Mouse (Mus musculus): Measurements from ENCODE around the gene Knstrn. TPM values are rescaled to one million over a fixed set of nuclear protein-coding genes. Genes with fewer than 3 reads are reported as not detected.

Knstrn gene
- total and polyA plus RNA-seq, 2 experiments from 2014 or later = 19.8 to 39.9 TPM

DNA sequence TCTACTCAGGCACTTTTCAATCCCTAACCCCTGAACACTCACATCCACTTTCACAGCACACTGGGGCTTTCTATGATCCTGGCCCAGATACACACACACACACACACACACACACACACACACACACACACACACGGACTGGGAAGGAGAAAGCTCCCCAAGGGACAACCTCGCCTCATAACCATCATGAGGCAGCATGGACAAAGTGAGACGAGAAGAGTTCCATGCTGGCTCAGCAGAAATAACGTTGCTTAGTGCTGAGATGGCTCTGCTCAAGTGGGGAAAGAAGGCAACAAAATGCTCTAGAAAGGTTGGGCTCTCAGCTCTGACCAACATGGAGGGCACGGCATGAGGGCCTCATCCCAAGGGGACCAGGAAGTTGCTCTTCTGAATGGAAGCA, 27.4 kb downstream of the Knstrn start:
- ATAC-seq (ENCODE audit: insufficient read depth, low read depth) = no peak
- H3K4me2 ChIP-seq (ENCODE audit: low read depth, low read length) = no peak overlapping the region
- H3K4me1 ChIP-seq (ENCODE audit: control insufficient read depth, insufficient read depth) = peaks cover 5% of the 10 kb centered on the region; the same call in 1 of the 2 replicates
- TF ChIP-seq CTCF (IDR thresholded peaks at IDR 0.05; ENCODE audit: low read depth) (no peak), EP300 (IDR thresholded peaks at IDR 0.05; ENCODE audit: low read depth) (no peak)
- H3K27ac ChIP-seq (ENCODE audit: low read depth) = no peak overlapping the region
- WGBS = 60% methylated on average over 5 of the region's 5 CpGs
- H3K27me3 ChIP-seq (ENCODE audit: control insufficient read depth, insufficient read depth, low read length) = no peaks in the 10 kb centered on the region
- no peak overlapping the region for H3K9ac ChIP-seq (replicated peaks; ENCODE audit: low read depth, low read length)
- no peak overlapping the region for H3K4me3 ChIP-seq (ENCODE audit: low read depth, low read length)
- no peak for DNase-seq (ENCODE audit: low spot score)
- H3K9me3 ChIP-seq (replicated peaks; ENCODE audit: control insufficient read depth, low read length) = no peaks in the 10 kb centered on the region
- H3K36me3 ChIP-seq (replicated peaks; ENCODE audit: control insufficient read depth, insufficient read depth, low read length) = no peaks in the 10 kb centered on the region

- WGBS = 80% methylated on average over 4 of the region's 4 CpGs
- DNase-seq (ENCODE audit: low spot score) = no peak
- TF ChIP-seq EP300 (IDR thresholded peaks at IDR 0.05; ENCODE audit: low read depth) (no peak), CTCF (IDR thresholded peaks at IDR 0.05; ENCODE audit: low read depth) (no peak)
Observed at GRCm38 (mm10) chr2:118841774-118842173, 28.0 kb downstream of the Knstrn start.

DNA sequence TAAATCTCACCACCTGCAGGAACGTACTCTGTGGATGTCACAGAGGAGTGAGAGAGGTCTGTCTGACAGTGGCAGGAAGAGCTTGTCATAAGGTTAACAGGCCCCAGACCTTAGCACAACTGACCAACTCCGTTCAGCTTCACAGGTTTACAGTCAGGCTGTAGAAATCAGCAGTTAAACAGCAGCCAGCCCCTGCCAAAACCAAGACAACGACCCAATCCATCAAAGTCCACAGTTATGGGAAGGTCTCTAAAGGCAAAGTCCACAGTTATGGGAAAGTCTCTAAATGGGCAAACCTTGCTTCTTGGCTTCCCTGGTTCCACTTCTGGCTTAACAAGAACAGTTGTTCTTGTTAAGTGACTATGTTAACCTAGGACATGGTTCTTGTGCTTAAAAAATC, 30.6 kb downstream of the Knstrn start:
- peaks cover 5% of the 10 kb centered on the region; the same call in 1 of the 2 replicates for H3K4me1 ChIP-seq (ENCODE audit: control insufficient read depth, insufficient read depth)
- no peak overlapping the region for H3K4me2 ChIP-seq (ENCODE audit: low read depth, low read length)
- no peak for DNase-seq (ENCODE audit: low spot score)
- H3K9me3 ChIP-seq (replicated peaks; ENCODE audit: control insufficient read depth, low read length) = no peaks in the 10 kb centered on the region
- no peak overlapping the region for H3K9ac ChIP-seq (replicated peaks; ENCODE audit: low read depth, low read length)
- H3K27me3 ChIP-seq (ENCODE audit: control insufficient read depth, insufficient read depth, low read length) = no peaks in the 10 kb centered on the region
- TF ChIP-seq CTCF (IDR thresholded peaks at IDR 0.05; ENCODE audit: low read depth) (no peak), EP300 (IDR thresholded peaks at IDR 0.05; ENCODE audit: low read depth) (no peak)
- H3K4me3 ChIP-seq (ENCODE audit: low read depth, low read length) = no peak overlapping the region
- no peak overlapping the region for H3K27ac ChIP-seq (ENCODE audit: low read depth)
- 64% methylated on average over 3 of the region's 3 CpGs for WGBS
- ATAC-seq (ENCODE audit: insufficient read depth, low read depth) = no peak
- H3K36me3 ChIP-seq (replicated peaks; ENCODE audit: control insufficient read depth, insufficient read depth, low read length) = no peaks in the 10 kb centered on the region

More at GRCm38 (mm10) chr2:118841774-118842173, 28.0 kb downstream of the Knstrn start:
- peaks cover 5% of the 10 kb centered on the region; the same call in 1 of the 2 replicates for H3K4me1 ChIP-seq (ENCODE audit: control insufficient read depth, insufficient read depth)
- no peak for ATAC-seq (ENCODE audit: insufficient read depth, low read depth)
- no peaks in the 10 kb centered on the region for H3K36me3 ChIP-seq (replicated peaks; ENCODE audit: control insufficient read depth, insufficient read depth, low read length)
- no peak overlapping the region for H3K27ac ChIP-seq (ENCODE audit: low read depth)
- H3K9me3 ChIP-seq (replicated peaks; ENCODE audit: control insufficient read depth, low read length) = no peaks in the 10 kb centered on the region
- H3K4me3 ChIP-seq (ENCODE audit: low read depth, low read length) = no peak overlapping the region
- H3K9ac ChIP-seq (replicated peaks; ENCODE audit: low read depth, low read length) = no peak overlapping the region
- no peak overlapping the region for H3K4me2 ChIP-seq (ENCODE audit: low read depth, low read length)
- H3K27me3 ChIP-seq (ENCODE audit: control insufficient read depth, insufficient read depth, low read length) = no peaks in the 10 kb centered on the region

GRCm38 (mm10) chr2:118846246-118846645, 32.4 kb downstream of the Knstrn start:
- H3K27me3 ChIP-seq (ENCODE audit: control insufficient read depth, insufficient read depth, low read length) = no peaks in the 10 kb centered on the region
- no peaks in the 10 kb centered on the region for H3K9me3 ChIP-seq (replicated peaks; ENCODE audit: control insufficient read depth, low read length)
- TF ChIP-seq CTCF (IDR thresholded peaks at IDR 0.05; ENCODE audit: low read depth) = no peak
- no peak for TF ChIP-seq EP300 (IDR thresholded peaks at IDR 0.05; ENCODE audit: low read depth)
- ATAC-seq (ENCODE audit: insufficient read depth, low read depth) (no peak), DNase-seq (ENCODE audit: low spot score) (no peak)
- no peak overlapping the region for H3K4me3 ChIP-seq (ENCODE audit: low read depth, low read length)
- H3K27ac ChIP-seq (ENCODE audit: low read depth) = no peak overlapping the region
- no peaks in the 10 kb centered on the region; the same call in 1 of the 2 replicates for H3K4me1 ChIP-seq (ENCODE audit: control insufficient read depth, insufficient read depth)
- H3K36me3 ChIP-seq (replicated peaks; ENCODE audit: control insufficient read depth, insufficient read depth, low read length) = no peaks in the 10 kb centered on the region
- no peak overlapping the region for H3K9ac ChIP-seq (replicated peaks; ENCODE audit: low read depth, low read length)
- no peak overlapping the region for H3K4me2 ChIP-seq (ENCODE audit: low read depth, low read length)
- 47% methylated on average over 7 of the region's 7 CpGs for WGBS

DNA sequence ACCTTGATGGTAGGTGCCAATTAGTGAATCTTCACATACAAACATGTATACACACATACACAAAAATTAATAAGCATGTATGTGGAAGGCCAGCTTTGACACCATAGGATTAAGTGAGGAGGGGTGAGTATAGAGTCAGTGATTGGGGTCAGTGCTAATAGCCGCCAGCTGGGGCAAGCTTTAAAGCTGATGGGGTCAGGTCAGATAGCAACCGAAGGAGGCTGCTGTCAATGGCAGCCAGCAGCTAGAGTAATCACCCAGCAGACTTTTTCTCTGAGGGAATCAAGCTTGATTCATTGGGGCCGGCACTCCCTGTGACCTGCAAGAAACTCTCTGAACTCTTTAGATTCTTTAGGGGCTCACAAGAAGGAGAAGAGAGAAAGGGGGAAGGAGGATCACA, 38.0 kb downstream of the Knstrn start:
- Histone ChIP-seq H3K4me3 (ENCODE audit: low read depth, low read length) (no peak overlapping the region), H3K9ac (replicated peaks; ENCODE audit: low read depth, low read length) (no peak overlapping the region), H3K4me2 (ENCODE audit: low read depth, low read length) (no peak overlapping the region), H3K36me3 (replicated peaks; ENCODE audit: control insufficient read depth, insufficient read depth, low read length) (no peaks in the 10 kb centered on the region), H3K27me3 (ENCODE audit: control insufficient read depth, insufficient read depth, low read length) (no peaks in the 10 kb centered on the region), H3K4me1 (ENCODE audit: control insufficient read depth, insufficient read depth) (no peaks in the 10 kb centered on the region), H3K9me3 (replicated peaks; ENCODE audit: control insufficient read depth, low read length) (no peaks in the 10 kb centered on the region), H3K27ac (ENCODE audit: low read depth) (no peak overlapping the region)
- TF ChIP-seq EP300 (IDR thresholded peaks at IDR 0.05; ENCODE audit: low read depth) (no peak), CTCF (IDR thresholded peaks at IDR 0.05; ENCODE audit: low read depth) (no peak)
- ATAC-seq (ENCODE audit: insufficient read depth, low read depth) (no peak), DNase-seq (ENCODE audit: low spot score) (no peak)
- WGBS = 48% methylated on average over 3 of the region's 3 CpGs
